Mouse (Mus musculus) intestine, postnatal 0 days (tissue): ENCODE measurements around the gene Abat. TPM values are rescaled to one million over a fixed set of nuclear protein-coding genes. Genes with fewer than 3 reads are reported as not detected.

Experiments used
- ATAC-seq: fragments of 200-750 bp; cut with Nextera tagmentation; 2 replicates; pipeline ENCODE4 v1.8.0; 2017; ENCODE audit warnings: mild to moderate bottlenecking, moderate TSS enrichment, moderate library complexity
- H3K27ac ChIP-seq: fragments of 300-500 bp; sonication (generic); 2 replicates; pipeline ENCODE4 v1.5.1; 2014; ENCODE audit warnings: mild to moderate bottlenecking, low read depth, low read length, moderate library complexity
- H3K27me3 ChIP-seq: fragments of 300-500 bp; sonication (generic); replicated peaks from 2 replicates; pipeline ENCODE4 v1.6.1; 2014; ENCODE audit warnings: low read length, mixed read lengths; ENCODE audit not compliant: control insufficient read depth, insufficient read depth
- H3K36me3 ChIP-seq: fragments of 300-500 bp; sonication (generic); 2 replicates; pipeline ENCODE4 v1.6.1; 2014; ENCODE audit warnings: mild to moderate bottlenecking, moderate library complexity; ENCODE audit not compliant: control insufficient read depth, insufficient read depth
- H3K4me1 ChIP-seq: fragments of 300-500 bp; sonication (generic); replicated peaks from 2 replicates; pipeline ENCODE4 v1.6.1; 2014; ENCODE audit warnings: antibody characterized with exemption, low read length, mixed read lengths; ENCODE audit not compliant: control insufficient read depth, insufficient read depth
- H3K4me2 ChIP-seq: fragments of 300-500 bp; sonication (generic); replicated peaks from 2 replicates; pipeline ENCODE4 v1.6.1; 2014; ENCODE audit warnings: low read depth, mild to moderate bottlenecking, moderate library complexity
- H3K4me3 ChIP-seq: fragments of 300-500 bp; sonication (generic); 2 replicates; pipeline ENCODE4 v1.5.1; 2014; ENCODE audit warnings: low read depth, low read length
- H3K9ac ChIP-seq: fragments of 300-500 bp; sonication (generic); 2 replicates; pipeline ENCODE4 v1.6.1; 2014; ENCODE audit warnings: mild to moderate bottlenecking, low read depth, low read length
- H3K9me3 ChIP-seq: fragments of 300-500 bp; sonication (generic); 2 replicates; pipeline ENCODE4 v1.6.1; 2016; ENCODE audit warnings: mixed run types; ENCODE audit not compliant: control insufficient read depth
- CTCF ChIP-seq: sonication (generic); IDR thresholded peaks from 2 replicates; pipeline ENCODE4 v1.5.1; 2016; ENCODE audit warnings: low read depth, mild to moderate bottlenecking, control low read depth, antibody characterized with exemption, moderate library complexity
- WGBS: fragments of 180-500 bp; shearing (Covaris S2); extraction: QIAGEN DNeasy Blood & Tissue Kit; methylation state at CpG from one replicate; pipeline ENCODE4 v1.1.7; 2014; 5-methylcytosine and 5-hydroxymethylcytosine counted together
- polyA plus RNA-seq: library from polyadenylated mRNA; unstranded; fragments of >200 nt; fragmentation: Nextera tagmentation; extraction: Ambion mirVana; gene quantifications from 2 replicates; pipeline ENCODE4 v1.2.1, GENCODE M21; 2015

The Abat gene
- polyA plus RNA-seq, 1 experiment from 2014 or later, result 30.8 TPM

DNA sequence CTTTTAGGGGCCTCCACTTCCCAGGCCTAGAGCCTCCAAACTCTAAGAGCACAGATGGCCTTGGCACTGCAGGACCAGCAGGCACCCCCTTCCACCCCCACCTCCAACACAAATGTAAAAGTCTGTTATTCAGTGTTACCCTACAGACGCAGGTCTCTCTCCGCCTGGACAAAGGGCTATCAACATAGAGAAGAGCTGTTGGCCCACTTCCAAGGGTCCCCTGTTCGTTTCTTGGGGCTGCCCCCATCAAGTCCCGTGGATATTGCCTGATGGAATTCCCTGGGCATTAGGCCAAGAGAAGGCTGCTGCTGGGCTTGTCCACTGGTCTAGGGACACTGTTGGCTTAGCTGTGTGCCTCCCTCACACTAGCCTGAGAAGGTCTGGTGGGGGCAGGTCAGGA, 951 bp downstream of the Abat start:
- no peak for ATAC-seq
- Histone ChIP-seq H3K4me3 (peak overlapping the region; percentile 58; the same call in 1 of the 2 replicates), H3K9me3 (no peaks in the 10 kb centered on the region), H3K27me3 (no peaks in the 10 kb centered on the region), H3K9ac (0 out of 2 replicates have a peak overlapping the region, but pooled peaks have one; percentile 43), H3K4me2 (peak overlapping the region; percentile 76), H3K36me3 (peaks cover 4% of the 10 kb centered on the region; the same call in 1 of the 2 replicates), H3K4me1 (peaks cover 13% of the 10 kb centered on the region; the same call in 1 of the 2 replicates), H3K27ac (no peak overlapping the region)
- WGBS, result 7% methylated on average over 4 of the region's 4 CpGs
- no peak for TF ChIP-seq CTCF

GRCm38 (mm10) chr16:8520525-8520924, 7.3 kb downstream of the Abat start:
- Histone ChIP-seq H3K9me3 (no peaks in the 10 kb centered on the region), H3K4me2 (no peak overlapping the region), H3K4me1 (peaks cover 12% of the 10 kb centered on the region; the same call in 1 of the 2 replicates), H3K27me3 (no peaks in the 10 kb centered on the region), H3K4me3 (no peak overlapping the region), H3K9ac (no peak overlapping the region), H3K27ac (no peak overlapping the region), H3K36me3 (peaks cover 11% of the 10 kb centered on the region; the same call in 1 of the 2 replicates)
- 83% methylated on average over 5 of the region's 5 CpGs for WGBS
- ATAC-seq, result no peak
- TF ChIP-seq CTCF, result no peak

DNA sequence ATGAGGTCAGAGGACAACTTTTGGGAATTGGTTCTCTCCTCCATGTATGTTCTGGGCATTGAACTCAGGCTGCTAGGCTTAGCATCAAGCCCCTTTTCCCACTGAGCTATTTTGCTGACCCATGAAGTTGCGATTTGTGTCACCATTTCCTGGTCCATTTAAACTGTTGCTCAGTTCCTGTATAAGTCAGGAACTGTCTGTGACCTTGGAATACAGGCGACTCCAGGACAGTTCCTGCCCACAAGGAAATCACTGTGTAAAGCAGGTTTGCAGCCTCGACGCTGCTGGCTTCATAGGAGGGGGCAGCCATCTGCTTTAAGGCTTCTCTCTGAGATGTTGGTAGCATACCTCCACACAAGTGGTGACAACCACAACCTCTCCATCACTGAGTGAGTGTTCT, 8.1 kb downstream of the Abat start:
- TF ChIP-seq CTCF, result no peak
- Histone ChIP-seq H3K4me2 (no peak overlapping the region), H3K36me3 (peaks cover 11% of the 10 kb centered on the region; the same call in 1 of the 2 replicates), H3K9ac (no peak overlapping the region), H3K4me3 (no peak overlapping the region), H3K27ac (no peak overlapping the region), H3K27me3 (no peaks in the 10 kb centered on the region), H3K4me1 (peaks cover 12% of the 10 kb centered on the region; the same call in 1 of the 2 replicates), H3K9me3 (no peaks in the 10 kb centered on the region)
- ATAC-seq, result no peak
- WGBS, result 45% methylated on average over 4 of the region's 4 CpGs

GRCm38 (mm10) chr16:8523480-8524144, 10.4 kb downstream of the Abat start:
- Histone ChIP-seq H3K27ac (peak overlapping the region; percentile 15; the same call in 1 of the 2 replicates), H3K4me2 (0 out of 2 replicates have a peak overlapping the region, but pooled peaks have one; percentile 24), H3K9ac (no peak overlapping the region), H3K4me1 (peaks cover 12% of the 10 kb centered on the region; the same call in 1 of the 2 replicates), H3K4me3 (no peak overlapping the region), H3K36me3 (peaks cover 7% of the 10 kb centered on the region; the same call in 1 of the 2 replicates), H3K27me3 (no peaks in the 10 kb centered on the region), H3K9me3 (no peaks in the 10 kb centered on the region)
- ATAC-seq, result 0 out of 2 replicates have a peak, but pooled peaks have one; percentile 13
- TF ChIP-seq CTCF, result no peak
- WGBS, result 33% methylated on average over 11 of the region's 11 CpGs

DNA sequence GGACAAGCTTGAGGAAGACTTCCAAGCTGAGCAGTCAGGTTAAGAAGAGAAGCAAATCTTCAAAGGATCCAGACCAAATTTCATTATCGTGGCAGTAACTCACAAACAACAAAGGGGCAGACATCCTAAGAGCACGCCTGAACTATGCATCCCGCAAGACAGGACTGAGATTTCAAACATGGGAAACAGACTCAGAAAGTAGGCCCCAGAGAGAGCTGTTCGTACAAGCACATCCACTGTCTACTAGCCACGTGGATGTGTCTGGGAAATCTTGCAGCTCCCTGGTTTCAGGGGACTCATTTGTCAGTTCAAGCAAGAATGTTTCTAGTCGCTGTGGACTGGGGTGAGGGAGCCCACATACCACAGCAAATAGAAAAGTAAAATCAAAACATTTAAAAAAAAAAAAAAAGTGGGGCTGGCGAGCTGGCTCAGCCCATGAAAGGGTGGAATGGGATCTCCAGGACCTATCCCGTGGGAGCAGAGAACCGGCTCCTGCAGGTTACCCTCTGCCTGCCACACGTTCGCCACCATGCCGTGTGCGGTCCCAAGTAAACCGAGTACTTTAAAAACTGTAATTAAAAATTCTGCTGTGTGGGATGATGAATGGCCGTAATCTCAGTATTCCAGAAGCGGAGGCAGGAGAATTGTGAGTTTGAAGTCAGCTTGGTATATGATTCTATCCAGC, 11.1 kb downstream of the Abat start:
- no peaks in the 10 kb centered on the region for H3K9me3 ChIP-seq
- peaks cover 7% of the 10 kb centered on the region; the same call in 1 of the 2 replicates for H3K36me3 ChIP-seq
- ATAC-seq, result no peak
- 68% methylated on average over 16 of the region's 16 CpGs for WGBS
- H3K27ac ChIP-seq, result 0 out of 2 replicates have a peak overlapping the region, but pooled peaks have one; percentile 15
- H3K27me3 ChIP-seq, result no peaks in the 10 kb centered on the region
- H3K4me3 ChIP-seq, result no peak overlapping the region
- H3K9ac ChIP-seq, result no peak overlapping the region
- no peak for TF ChIP-seq CTCF
- H3K4me2 ChIP-seq, result no peak overlapping the region
- peaks cover 12% of the 10 kb centered on the region; the same call in 1 of the 2 replicates for H3K4me1 ChIP-seq

DNA sequence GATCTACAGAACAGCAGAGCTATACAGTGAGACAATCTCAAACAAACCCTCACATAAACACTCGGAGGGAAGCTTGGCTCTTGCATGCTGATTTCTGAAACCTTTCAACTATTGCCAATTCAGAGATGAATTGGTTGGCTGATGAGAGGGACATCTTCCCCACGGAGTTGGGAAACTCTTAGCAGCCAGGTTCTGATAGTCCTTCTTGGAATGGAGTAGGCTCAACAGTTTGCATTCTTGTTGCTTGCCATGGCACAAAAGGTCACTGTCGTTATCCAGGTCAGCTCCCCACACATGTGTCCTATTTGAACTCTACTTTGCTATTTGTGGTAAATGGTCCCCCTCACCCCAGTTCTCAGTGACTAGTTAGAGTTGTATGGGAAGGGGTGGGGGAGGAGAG, 12.1 kb downstream of the Abat start:
- WGBS, result 38% methylated on average over 3 of the region's 3 CpGs
- H3K36me3 ChIP-seq, result peaks cover 2% of the 10 kb centered on the region; the same call in 1 of the 2 replicates
- H3K9ac ChIP-seq, result no peak overlapping the region
- H3K4me2 ChIP-seq, result 0 out of 2 replicates have a peak overlapping the region, but pooled peaks have one; percentile 45
- no peaks in the 10 kb centered on the region for H3K9me3 ChIP-seq
- H3K4me3 ChIP-seq, result no peak overlapping the region
- H3K4me1 ChIP-seq, result peaks cover 15% of the 10 kb centered on the region; the same call in 1 of the 2 replicates
- TF ChIP-seq CTCF, result no peak
- H3K27ac ChIP-seq, result 0 out of 2 replicates have a peak overlapping the region, but pooled peaks have one; percentile 47
- no peak for ATAC-seq
- H3K27me3 ChIP-seq, result no peaks in the 10 kb centered on the region
